Mouse (Mus musculus) bone marrow macrophage, adult 2 months (primary cell): ENCODE measurements at regions not wholly inside any gene's neighbourhood (a gene's known extent, or its start where the extent isn't known, plus 50 kb on each side); places are given as distances from the start of the nearest gene placed in this dataset.

ENCODE experiments used
- H3K27ac ChIP-seq: 2 replicates; pipeline ENCODE4 v1.5.1; 2012; ENCODE audit warnings: low read depth, low read length; ENCODE audit not compliant: insufficient read depth
- H3K4me1 ChIP-seq: 2 replicates; pipeline ENCODE4 v1.6.1; 2012; ENCODE audit warnings: low read length; ENCODE audit not compliant: control insufficient read depth, insufficient read depth
- H3K4me3 ChIP-seq: 2 replicates; pipeline ENCODE4 v1.5.1; 2012; ENCODE audit warnings: mild to moderate bottlenecking, low read length, moderate library complexity; ENCODE audit not compliant: insufficient read depth
- CTCF ChIP-seq: IDR thresholded peaks from 2 replicates; pipeline ENCODE4 v1.5.1; 2012; ENCODE audit warnings: low read depth, mild to moderate bottlenecking, low read length, moderate library complexity
- POLR2A ChIP-seq: IDR thresholded peaks from 2 replicates; pipeline ENCODE4 v1.6.1; 2012; ENCODE audit warnings: mild to moderate bottlenecking, low read depth, low read length, borderline replicate concordance

DNA sequence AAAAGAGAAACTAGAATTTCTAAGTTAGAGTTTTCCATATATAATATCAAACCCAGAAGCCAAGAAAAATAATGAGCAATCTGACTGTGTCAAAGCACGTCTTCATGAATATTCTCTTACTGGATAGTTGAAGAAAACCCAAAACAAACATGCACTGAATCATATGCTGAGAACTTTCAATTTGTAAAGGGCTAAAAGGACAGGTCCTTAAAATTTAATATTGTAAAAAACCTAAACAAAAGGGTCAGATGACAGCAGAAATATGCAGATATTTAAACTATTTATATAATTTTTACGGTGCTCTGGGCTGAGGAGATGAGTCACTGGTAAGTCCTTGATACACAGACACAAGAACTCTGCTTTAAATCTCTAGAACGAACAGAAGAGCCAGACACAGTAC, 356.7 kb upstream of the Runx1 start:
- TF ChIP-seq CTCF (no peak), POLR2A (no peak)
- Histone ChIP-seq H3K4me3 (no peak overlapping the region), H3K27ac (no peak overlapping the region), H3K4me1 (no peaks in the 10 kb centered on the region)

DNA sequence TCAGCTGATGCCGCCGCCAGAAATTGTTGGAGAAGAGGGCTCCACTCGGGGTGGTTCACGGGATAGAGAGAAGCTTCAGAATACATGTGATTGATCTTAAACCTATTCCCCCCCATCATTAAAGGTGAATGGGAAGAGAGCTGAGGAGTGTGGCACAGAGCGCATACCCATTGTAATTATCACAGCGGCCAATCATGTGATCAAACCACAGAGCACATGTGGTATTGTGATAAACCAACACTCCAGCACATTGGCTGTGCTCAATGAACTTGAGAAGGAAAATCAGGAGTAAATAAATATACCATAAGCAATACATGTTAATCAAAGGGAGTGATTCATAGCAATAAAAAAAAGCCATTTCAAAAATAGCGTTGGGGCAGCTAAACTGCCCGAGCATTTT, 355.5 kb upstream of the Runx1 start:
- Histone ChIP-seq H3K4me3 (no peak overlapping the region), H3K4me1 (no peaks in the 10 kb centered on the region), H3K27ac (no peak overlapping the region)
- no peak for TF ChIP-seq POLR2A
- no peak for TF ChIP-seq CTCF

DNA sequence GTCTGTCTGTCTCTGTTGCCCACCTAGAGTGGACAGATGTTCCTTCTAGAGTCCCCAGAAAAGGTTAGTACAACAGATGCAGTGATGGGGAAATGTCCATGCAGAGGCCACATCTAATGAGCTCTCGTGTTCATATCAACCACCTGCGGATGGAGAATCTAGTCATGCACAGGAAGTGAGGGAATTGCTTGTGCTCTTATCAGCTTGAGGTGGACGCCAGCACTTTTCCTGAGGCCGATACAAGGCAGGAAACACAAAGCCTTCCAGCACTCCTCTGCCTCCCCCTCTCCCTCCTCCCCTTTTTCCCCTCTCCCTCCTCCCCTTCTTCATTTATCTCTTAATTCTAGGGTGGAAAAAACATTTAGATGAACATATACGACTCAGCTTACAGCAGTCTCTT, 354.3 kb upstream of the Runx1 start:
- H3K4me1 ChIP-seq, result no peaks in the 10 kb centered on the region
- H3K4me3 ChIP-seq, result no peak overlapping the region
- no peak overlapping the region for H3K27ac ChIP-seq
- no peak for TF ChIP-seq POLR2A
- no peak for TF ChIP-seq CTCF

- TF ChIP-seq CTCF (no peak), POLR2A (no peak)
- Histone ChIP-seq H3K4me1 (no peaks in the 10 kb centered on the region), H3K4me3 (no peak overlapping the region), H3K27ac (no peak overlapping the region)
These were observed 340.7 kb upstream of the Runx1 start for GRCm38 (mm10) chr16:93166667-93167066.

DNA sequence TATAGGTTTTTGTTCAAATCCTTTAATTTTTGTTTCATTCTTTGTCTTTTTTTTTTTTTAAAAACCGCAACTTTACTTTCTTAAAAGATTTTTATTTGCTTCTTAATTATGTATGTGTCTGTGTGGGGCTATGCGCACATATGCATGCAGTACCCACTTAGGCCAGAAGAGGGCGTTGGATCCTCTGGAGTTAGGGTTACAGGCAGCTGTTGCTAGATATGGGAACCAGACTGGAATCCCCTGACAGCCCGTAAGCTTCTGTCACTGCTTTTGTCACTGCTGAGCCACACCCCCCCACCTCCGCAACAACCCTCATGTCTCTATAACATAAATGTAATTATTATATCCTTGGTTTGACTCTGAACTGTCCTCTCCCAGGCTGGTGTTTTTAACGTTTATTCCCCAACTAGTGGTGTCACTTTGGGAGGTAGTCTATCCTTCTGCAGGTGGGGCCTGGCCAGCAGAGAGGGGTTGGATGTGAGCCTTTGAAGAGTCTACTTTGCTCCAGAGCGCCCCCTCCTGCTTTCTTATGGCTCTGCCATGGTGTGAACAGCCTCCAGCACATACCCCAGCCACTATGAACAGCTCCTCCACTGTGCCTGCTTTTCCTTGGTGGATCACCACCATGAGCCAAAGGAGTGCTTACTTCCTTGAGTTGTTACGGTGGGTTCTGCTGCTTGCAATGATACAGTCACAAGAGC, 332.7 kb upstream of the Runx1 start:
- peak; percentile 78 for TF ChIP-seq CTCF
- no peak for TF ChIP-seq POLR2A
- Histone ChIP-seq H3K4me1 (no peaks in the 10 kb centered on the region), H3K27ac (no peak overlapping the region), H3K4me3 (no peak overlapping the region)

- Histone ChIP-seq H3K27ac (no peak overlapping the region), H3K4me3 (no peak overlapping the region), H3K4me1 (0 out of 2 replicates have a peak, but pooled peaks cover 2% of the 10 kb centered on the region)
- TF ChIP-seq POLR2A (no peak), CTCF (no peak)
These were observed 327.8 kb upstream of the Runx1 start for GRCm38 (mm10) chr16:93153545-93154329.

DNA sequence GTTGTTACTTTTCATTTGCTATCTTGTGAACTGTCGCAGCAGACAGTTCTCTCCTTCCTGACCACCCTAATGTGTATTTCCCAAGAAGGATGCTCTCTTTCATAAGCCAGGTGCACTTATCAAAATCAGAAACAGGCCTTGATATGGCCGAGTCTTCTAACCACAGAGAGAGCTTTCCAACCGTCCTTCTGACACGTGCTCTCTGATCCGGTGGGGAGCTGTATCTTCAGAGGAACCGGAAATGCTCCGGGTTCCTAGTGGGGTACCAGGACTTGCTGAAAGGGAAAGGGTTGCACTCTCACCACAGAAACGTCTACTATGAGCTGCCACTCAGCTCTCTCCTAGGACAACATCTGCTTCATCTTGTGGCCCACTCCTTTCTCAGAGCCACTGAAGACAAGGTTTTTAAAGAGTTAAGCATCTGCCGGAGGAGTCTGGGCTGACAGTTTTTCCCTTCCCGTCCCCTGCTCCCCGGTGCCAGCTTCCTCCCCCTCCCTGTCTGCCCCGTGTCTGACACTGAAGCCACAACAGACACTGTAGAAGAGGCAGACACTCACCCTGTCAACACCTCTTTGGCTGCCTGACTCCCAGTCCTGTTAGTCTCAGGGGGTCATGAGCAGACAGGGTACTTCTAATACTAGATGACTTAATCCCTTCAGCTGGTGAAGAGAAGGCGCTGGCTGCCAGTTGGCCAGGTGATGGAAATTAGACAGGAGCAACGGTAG, 327.0 kb upstream of the Runx1 start:
- Histone ChIP-seq H3K4me3 (no peak overlapping the region), H3K4me1 (0 out of 2 replicates have a peak, but pooled peaks cover 2% of the 10 kb centered on the region), H3K27ac (no peak overlapping the region)
- no peak for TF ChIP-seq POLR2A
- no peak for TF ChIP-seq CTCF

DNA sequence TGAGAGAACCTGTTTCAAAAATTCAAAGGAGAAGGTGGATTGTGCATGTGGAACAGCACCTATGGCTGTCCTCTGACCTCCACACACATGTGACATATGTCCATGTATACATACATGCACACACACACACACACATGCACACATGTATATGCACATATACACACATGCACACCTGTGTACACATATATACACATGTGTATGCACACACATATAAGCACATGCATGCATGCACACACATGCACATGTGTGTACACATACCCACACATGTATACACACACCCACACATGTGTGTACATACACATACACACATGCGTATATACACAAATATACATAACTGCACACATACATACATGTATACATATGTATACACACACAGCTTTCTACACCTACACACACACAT, 326.1 kb upstream of the Runx1 start:
- TF ChIP-seq CTCF, result no peak
- Histone ChIP-seq H3K27ac (no peak overlapping the region), H3K4me3 (no peak overlapping the region), H3K4me1 (0 out of 2 replicates have a peak, but pooled peaks cover 2% of the 10 kb centered on the region)

- TF ChIP-seq POLR2A, result no peak
- TF ChIP-seq CTCF, result no peak
- Histone ChIP-seq H3K4me1 (0 out of 2 replicates have a peak, but pooled peaks cover 2% of the 10 kb centered on the region), H3K27ac (no peak overlapping the region), H3K4me3 (no peak overlapping the region)
These were observed 325.7 kb upstream of the Runx1 start for GRCm38 (mm10) chr16:93151652-93152051.

DNA sequence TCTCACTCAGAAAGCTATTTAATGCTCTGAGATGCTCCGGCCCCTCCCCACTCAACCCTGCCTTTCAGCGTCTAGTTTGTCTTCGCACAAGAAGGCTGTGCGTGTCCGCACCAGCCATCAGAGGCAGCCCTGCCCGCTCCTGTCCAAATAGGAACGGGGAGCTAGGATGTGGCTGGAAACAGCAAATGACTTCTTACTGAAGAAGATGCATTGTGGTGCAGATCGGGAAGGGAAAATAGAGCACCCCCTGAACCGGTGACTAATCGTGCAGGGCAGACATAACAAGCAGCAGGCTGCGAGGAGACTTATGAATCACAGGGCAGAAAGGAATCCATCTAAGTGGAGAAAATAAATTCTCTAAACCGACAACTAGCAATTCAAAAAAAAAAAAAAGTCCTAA, 324.5 kb upstream of the Runx1 start:
- Histone ChIP-seq H3K4me1 (0 out of 2 replicates have a peak, but pooled peaks cover 2% of the 10 kb centered on the region), H3K27ac (no peak overlapping the region), H3K4me3 (no peak overlapping the region)
- no peak for TF ChIP-seq POLR2A
- no peak for TF ChIP-seq CTCF
